Mouse (Mus musculus) E14TG2a.4 (cell line): ENCODE measurements at regions not wholly inside any gene's neighbourhood (a gene's known extent, or its start where the extent isn't known, plus 50 kb on each side); places are given as distances from the start of the nearest gene placed in this dataset.

ENCODE experiments used
- CTCF ChIP-seq: conservative IDR thresholded peaks from 2 replicates; pipeline ENCODE4 v1.5.1; 2014; ENCODE audit warnings: low read length
- NANOG ChIP-seq: IDR thresholded peaks from 2 replicates; pipeline ENCODE4 v1.6.1; 2014; ENCODE audit warnings: borderline replicate concordance, low read length, mixed read lengths
- POU5F1 ChIP-seq: IDR thresholded peaks from 2 replicates; pipeline ENCODE4 v1.6.1; 2014; ENCODE audit warnings: low read length, borderline replicate concordance

- TF ChIP-seq CTCF (no peak), POU5F1 (no peak), NANOG (no peak)
These were observed 86.9 kb downstream of the Alx1 start for GRCm38 (mm10) chr10:102943156-102943555.
